Mouse (Mus musculus) mature B cell (primary cell): ENCODE measurements around the gene Prkn.
"Not testable (repeated sequence)": the region's sequence is repeated elsewhere in the genome, so short reads cannot be mapped to it uniquely, and the experiment has no call there.

Experiments
- in situ Hi-C: fragments of 300-500 bp; cut with MboI; formaldehyde crosslinking; loops from 2 replicates; pipeline ENCODE4 v1.14.3; 2019

Gene Prkn

GRCm38 (mm10) chr17:11130919-11131318 lies 290.7 kb downstream of the Prkn start:
- in situ Hi-C loops, result no loop called here

GRCm38 (mm10) chr17:11142321-11142720 lies 302.1 kb downstream of the Prkn start:
- in situ Hi-C loops, result no loop called here

GRCm38 (mm10) chr17:11156119-11156518 lies 315.9 kb downstream of the Prkn start:
- in situ Hi-C loops, result no loop called here

GRCm38 (mm10) chr17:11157536-11157935 lies 317.4 kb downstream of the Prkn start:
- in situ Hi-C loops, result no loop called here

GRCm38 (mm10) chr17:11161436-11161835 lies 321.3 kb downstream of the Prkn start:
- in situ Hi-C loops, result no loop called here

GRCm38 (mm10) chr17:11162770-11163169 lies 322.6 kb downstream of the Prkn start:
- in situ Hi-C loops, result no loop called here

GRCm38 (mm10) chr17:11187356-11187755 lies 347.2 kb downstream of the Prkn start:
- in situ Hi-C loops, result no loop called here

GRCm38 (mm10) chr17:11188494-11188893 lies 348.3 kb downstream of the Prkn start:
- in situ Hi-C loops, result no loop called here

- in situ Hi-C loops, result no loop called here
Observed at GRCm38 (mm10) chr17:11190306-11190705, 350.1 kb downstream of the Prkn start.

GRCm38 (mm10) chr17:11198134-11198533 lies 357.9 kb downstream of the Prkn start:
- in situ Hi-C loops, result no loop called here

- in situ Hi-C loops, result not testable (repeated sequence)
Observed at GRCm38 (mm10) chr17:11209063-11209462, 368.9 kb downstream of the Prkn start.

- in situ Hi-C loops, result no loop called here
Observed at GRCm38 (mm10) chr17:11211006-11211405, 370.8 kb downstream of the Prkn start.

- in situ Hi-C loops, result no loop called here
Observed at GRCm38 (mm10) chr17:11211591-11211990, 371.4 kb downstream of the Prkn start.

GRCm38 (mm10) chr17:11213689-11214088 lies 373.5 kb downstream of the Prkn start:
- in situ Hi-C loops, result no loop called here

- in situ Hi-C loops, result no loop called here
Observed at GRCm38 (mm10) chr17:11229011-11229410, 388.8 kb downstream of the Prkn start.

GRCm38 (mm10) chr17:11229426-11229825 lies 389.2 kb downstream of the Prkn start:
- in situ Hi-C loops, result no loop called here

GRCm38 (mm10) chr17:11230604-11231395 lies 390.6 kb downstream of the Prkn start:
- in situ Hi-C loops, result no loop called here

- in situ Hi-C loops, result no loop called here
Observed at GRCm38 (mm10) chr17:11235273-11235672, 395.1 kb downstream of the Prkn start.

- in situ Hi-C loops, result no loop called here
Observed at GRCm38 (mm10) chr17:11245040-11245439, 404.9 kb downstream of the Prkn start.

GRCm38 (mm10) chr17:11249216-11249615 lies 409.0 kb downstream of the Prkn start:
- in situ Hi-C loops, result no loop called here

GRCm38 (mm10) chr17:11260663-11261062 lies 420.5 kb downstream of the Prkn start:
- in situ Hi-C loops, result no loop called here

GRCm38 (mm10) chr17:11261679-11262078 lies 421.5 kb downstream of the Prkn start:
- in situ Hi-C loops, result no loop called here

GRCm38 (mm10) chr17:11267951-11268350 lies 427.8 kb downstream of the Prkn start:
- in situ Hi-C loops, result no loop called here

- in situ Hi-C loops, result no loop called here
Observed at GRCm38 (mm10) chr17:11270179-11270578, 430.0 kb downstream of the Prkn start.
